Mouse (Mus musculus) MEL (cell line): ENCODE measurements around the gene Olfr993. TPM values are rescaled to one million over a fixed set of nuclear protein-coding genes. Genes with fewer than 3 reads are reported as not detected.

Experiments
- DNase-seq: peaks from one replicate; pipeline ENCODE4 v3.0.0; 2011; ENCODE audit warnings: low read depth, low spot score
- H3K27ac ChIP-seq: 2 replicates; pipeline ENCODE4 v1.5.1; 2012; ENCODE audit warnings: low read depth, mild to moderate bottlenecking, control low read depth, low read length, moderate library complexity; ENCODE audit not compliant: control insufficient read depth
- H3K27me3 ChIP-seq, 2 experiments: fragments of 150-350 bp in 1 of 2; sonication (generic) in 1 of 2; 2 replicates each; pipeline ENCODE4 v1.6.1; 2012; ENCODE audit warnings: low read length in 2 of 2, mild to moderate bottlenecking in 2 of 2, improper control_type of control experiment in 1 of 2, moderate library complexity in 1 of 2; ENCODE audit not compliant: insufficient read depth in 2 of 2, control insufficient read depth in 1 of 2
- H3K36me3 ChIP-seq, 2 experiments: 2 replicates each; pipeline ENCODE4 v1.6.1; 2012 to 2014; ENCODE audit warnings: low read length in 2 of 2, improper control_type of control experiment in 1 of 2, inconsistent platforms in 1 of 2, mild to moderate bottlenecking in 1 of 2; ENCODE audit not compliant: insufficient read depth in 2 of 2, control insufficient read depth in 1 of 2
- H3K4me1 ChIP-seq, 2 experiments: fragments of 150-350 bp in 1 of 2; sonication (generic) in 1 of 2; 2 replicates each; pipeline ENCODE4 v1.6.1; 2012; ENCODE audit warnings: low read length in 2 of 2, improper control_type of control experiment in 1 of 2, mild to moderate bottlenecking in 1 of 2; ENCODE audit not compliant: insufficient read depth in 2 of 2, control insufficient read depth in 1 of 2
- H3K4me3 ChIP-seq, 2 experiments: fragments of 150-350 bp in 1 of 2; sonication (generic) in 1 of 2; 2 replicates each; pipeline ENCODE4 v1.5.1; 2012; ENCODE audit warnings: low read depth in 2 of 2, low read length in 2 of 2, mild to moderate bottlenecking in 2 of 2, moderate library complexity in 2 of 2, control low read depth in 1 of 2, improper control_type of control experiment in 1 of 2; ENCODE audit not compliant: control insufficient read depth in 1 of 2, insufficient read depth in 1 of 2
- H3K79me2 ChIP-seq: 2 replicates; pipeline ENCODE4 v1.6.1; 2012; ENCODE audit warnings: mild to moderate bottlenecking, low read length, moderate library complexity; ENCODE audit not compliant: control insufficient read depth, poor library complexity, insufficient read depth
- H3K9ac ChIP-seq: 2 replicates; pipeline ENCODE4 v1.6.1; 2012; ENCODE audit warnings: low read depth, mild to moderate bottlenecking, control low read depth, low read length, moderate library complexity; ENCODE audit not compliant: control insufficient read depth, poor library complexity, severe bottlenecking
- H3K9me3 ChIP-seq: fragments of 150-350 bp; sonication (generic); replicated peaks from 2 replicates; pipeline ENCODE4 v1.6.1; 2012; ENCODE audit warnings: mild to moderate bottlenecking, low read length, improper control_type of control experiment, moderate library complexity; ENCODE audit not compliant: insufficient read depth
- CHD1 ChIP-seq: IDR thresholded peaks from 2 replicates; pipeline ENCODE4 v1.6.1; 2012; ENCODE audit warnings: low read depth, mild to moderate bottlenecking, inconsistent platforms, low read length, improper control_type of control experiment
- ETS1 ChIP-seq: IDR thresholded peaks from 2 replicates; pipeline ENCODE4 v1.6.1; 2012; ENCODE audit warnings: low read depth, mild to moderate bottlenecking, inconsistent platforms, low read length, improper control_type of control experiment, moderate library complexity
- GABPA ChIP-seq: IDR thresholded peaks from 2 replicates; pipeline ENCODE4 v1.6.1; 2012; ENCODE audit warnings: low read depth, mild to moderate bottlenecking, inconsistent platforms, low read length, improper control_type of control experiment, moderate library complexity
- GATA1 ChIP-seq: IDR thresholded peaks from 2 replicates; pipeline ENCODE4 v1.6.1; 2011; ENCODE audit warnings: low read depth, low read length, improper control_type of control experiment
- JUND ChIP-seq: IDR thresholded peaks from 2 replicates; pipeline ENCODE4 v1.6.1; 2011; ENCODE audit warnings: low read depth, mild to moderate bottlenecking, improper control_type of control experiment, low read length
- MAFK ChIP-seq: IDR thresholded peaks from 2 replicates; pipeline ENCODE4 v1.6.1; 2011; ENCODE audit warnings: low read depth, mild to moderate bottlenecking, low read length, improper control_type of control experiment, borderline replicate concordance
- MXI1 ChIP-seq: IDR thresholded peaks from 2 replicates; pipeline ENCODE4 v1.6.1; 2011; ENCODE audit warnings: mild to moderate bottlenecking, low read depth, low read length, improper control_type of control experiment
- NRF1 ChIP-seq: IDR thresholded peaks from 2 replicates; pipeline ENCODE4 v1.6.1; 2014; ENCODE audit warnings: low read depth, mild to moderate bottlenecking, inconsistent platforms, low read length, improper control_type of control experiment, moderate library complexity; ENCODE audit not compliant: poor library complexity, insufficient read depth, severe bottlenecking
- POLR2A ChIP-seq, 2 experiments: IDR thresholded peaks; 2 replicates each; pipeline ENCODE4 v1.6.1; 2011 to 2012; ENCODE audit warnings: low read length in 2 of 2, mild to moderate bottlenecking in 2 of 2, control low read depth in 1 of 2, improper control_type of control experiment in 1 of 2, low read depth in 1 of 2, moderate library complexity in 1 of 2; ENCODE audit not compliant: control insufficient read depth in 1 of 2, insufficient read depth in 1 of 2, poor library complexity in 1 of 2
- POLR2AphosphoS2 ChIP-seq: IDR thresholded peaks from 2 replicates; pipeline ENCODE4 v1.6.1; 2011; ENCODE audit warnings: low read length, improper control_type of control experiment
- RAD21 ChIP-seq: IDR thresholded peaks from 2 replicates; pipeline ENCODE4 v1.6.1; 2011; ENCODE audit warnings: mild to moderate bottlenecking, low read depth, low read length, improper control_type of control experiment
- RCOR1 ChIP-seq: IDR thresholded peaks from 2 replicates; pipeline ENCODE4 v1.6.1; 2012; ENCODE audit warnings: low read depth, mild to moderate bottlenecking, inconsistent platforms, low read length, improper control_type of control experiment
- SMC3 ChIP-seq: IDR thresholded peaks from 2 replicates; pipeline ENCODE4 v1.6.1; 2011; ENCODE audit warnings: low read depth, low read length, improper control_type of control experiment
- TBP ChIP-seq: IDR thresholded peaks from 2 replicates; pipeline ENCODE4 v1.8.0; 2011; ENCODE audit warnings: low read depth, low read length, improper control_type of control experiment
- UBTF ChIP-seq: IDR thresholded peaks from 2 replicates; pipeline ENCODE4 v1.6.1; 2012; ENCODE audit warnings: low read depth, mild to moderate bottlenecking, inconsistent platforms, low read length, improper control_type of control experiment, moderate library complexity, borderline replicate concordance; ENCODE audit not compliant: insufficient read depth
- USF1 ChIP-seq: IDR thresholded peaks from 2 replicates; pipeline ENCODE4 v1.6.1; 2014; ENCODE audit warnings: low read depth, mild to moderate bottlenecking, inconsistent platforms, low read length, improper control_type of control experiment, moderate library complexity
- ZC3H11A ChIP-seq: IDR thresholded peaks from 2 replicates; pipeline ENCODE4 v1.6.1; 2012; ENCODE audit warnings: low read depth, mild to moderate bottlenecking, inconsistent platforms, low read length, improper control_type of control experiment
- ZKSCAN1 ChIP-seq: IDR thresholded peaks from 2 replicates; pipeline ENCODE4 v1.6.1; 2012; ENCODE audit warnings: low read depth, mild to moderate bottlenecking, inconsistent platforms, low read length, improper control_type of control experiment, moderate library complexity
- polyA plus RNA-seq, 2 experiments: library from polyadenylated mRNA; stranded (reverse) in 1 of 2; unstranded in 1 of 2; fragments of >175 nt in 1 of 2; fragments of >200 nt in 1 of 2; gene quantifications; 2 replicates each; pipeline versions ENCODE4 v1.2.1 to v1.2.4; 2012; ENCODE audit warnings: low replicate concordance in 2 of 2, low read depth in 1 of 2; ENCODE audit not compliant: insufficient read length in 2 of 2, insufficient read depth in 1 of 2, missing spikeins in 1 of 2
- total RNA-seq: library from RNA; depleted of rRNA; stranded (reverse); fragments of 300-350 nt; gene quantifications from 2 replicates; pipeline ENCODE4 v1.2.3, GENCODE M21; 2012

Olfr993 gene
- total and polyA plus RNA-seq, 3 experiments = not detected

DNA sequence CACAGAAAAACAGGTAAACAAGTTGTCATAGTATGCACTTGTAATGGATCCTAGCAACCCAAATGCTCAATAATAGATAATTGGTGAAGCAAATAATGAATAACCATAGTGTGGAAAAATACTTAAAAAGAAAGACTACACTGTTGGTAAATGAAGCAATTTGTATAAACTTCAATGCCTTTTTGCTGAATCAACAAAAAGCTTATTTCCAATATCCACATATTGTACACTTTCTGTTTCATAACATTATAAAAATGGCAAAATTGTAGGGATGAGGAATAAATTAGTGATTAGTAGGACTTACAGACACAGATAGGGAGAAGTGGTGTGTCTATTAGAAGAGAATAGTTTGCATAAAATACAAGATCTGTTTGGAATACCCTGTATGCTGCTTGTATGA is 27.9 kb upstream of the Olfr993 start:
- no peak for DNase-seq
- no peaks in the 10 kb centered on the region for H3K9me3 ChIP-seq
- no peak overlapping the region for H3K4me3 ChIP-seq
- no peaks in the 10 kb centered on the region for H3K27me3 ChIP-seq
- TF ChIP-seq RCOR1 = no peak
- no peak for TF ChIP-seq TBP
- no peak for TF ChIP-seq POLR2A (IDR thresholded peaks at IDR 0.05; ENCODE audit: control insufficient read depth in 1 of 2, insufficient read depth in 1 of 2, low read depth in 1 of 2, low read length in 2 of 2, poor library complexity in 1 of 2)
- no peak for TF ChIP-seq CHD1
- no peak for TF ChIP-seq USF1
- TF ChIP-seq ZC3H11A = no peak
- TF ChIP-seq RAD21 = no peak
- TF ChIP-seq MXI1 = no peak
- TF ChIP-seq POLR2AphosphoS2 = no peak
- no peak for TF ChIP-seq UBTF
- TF ChIP-seq JUND = no peak
- no peak for TF ChIP-seq SMC3
- no peak for TF ChIP-seq GATA1
- TF ChIP-seq MAFK = no peak
- no peak for TF ChIP-seq ETS1
- no peak for TF ChIP-seq ZKSCAN1
- no peak for TF ChIP-seq NRF1
- H3K9ac ChIP-seq = no peak overlapping the region
- no peaks in the 10 kb centered on the region for H3K4me1 ChIP-seq
- H3K79me2 ChIP-seq = no peaks in the 10 kb centered on the region
- no peaks in the 10 kb centered on the region for H3K36me3 ChIP-seq
- no peak overlapping the region for H3K27ac ChIP-seq

DNA sequence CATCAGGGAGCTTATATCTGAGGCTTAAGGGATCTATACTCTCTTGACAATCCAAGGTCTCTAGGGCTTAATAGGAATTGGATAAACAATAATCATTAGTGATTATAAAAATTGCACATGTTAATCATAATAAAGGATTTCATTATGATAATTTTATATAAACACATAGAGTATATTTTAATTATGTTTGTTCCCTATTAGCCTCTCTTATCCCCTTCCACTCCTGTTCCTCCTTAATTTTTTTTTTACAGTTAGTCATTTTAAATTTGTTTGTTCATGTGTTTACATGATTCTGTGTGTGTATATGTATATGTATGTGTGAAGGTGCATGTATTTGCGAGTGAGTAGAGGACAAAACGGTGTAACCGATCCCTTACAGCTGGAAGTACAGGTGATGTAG is 21.7 kb upstream of the Olfr993 start, which contains the start of gene Olfr994:
Olfr994 (minus strand) TSS at position 101 of the 400 bp plus-strand sequence.
- Histone ChIP-seq H3K4me3 (no peak within 1 kb of the TSS), H3K9ac (no peak within 1 kb of the TSS), H3K27ac (no peak within 1 kb of the TSS), H3K79me2 (no peaks in the 10 kb centered on the region), H3K9me3 (no peaks in the 10 kb centered on the region), H3K4me1 (no peaks in the 10 kb centered on the region), H3K36me3 (no peaks in the 10 kb centered on the region), H3K27me3 (no peaks in the 10 kb centered on the region)
- TF ChIP-seq GABPA = no peak
- TF ChIP-seq GATA1 = no peak
- DNase-seq = no peak
